Mouse (Mus musculus): Measurements from ENCODE around the gene Selenow. TPM values are rescaled to one million over a fixed set of nuclear protein-coding genes. Genes with fewer than 3 reads are reported as not detected.

The Selenow gene
- polyA plus RNA-seq, 1 experiment from 2014 or later = 558 TPM

GRCm38 (mm10) chr7:15962311-15963288 lies 40.4 kb upstream of the Selenow start:
- peak overlapping the region; percentile 39 for H3K4me2 ChIP-seq (replicated peaks; ENCODE audit: low read depth, low read length)
- peak; percentile 96 for DNase-seq (ENCODE audit: low spot score)
- H3K27ac ChIP-seq (ENCODE audit: low read length) = peak overlapping the region; percentile 93
- no peaks in the 10 kb centered on the region for H3K9me3 ChIP-seq (ENCODE audit: low read length)
- ATAC-seq = peak; percentile 79
- 14% methylated on average over 12 of the region's 12 CpGs for WGBS
- peaks cover 1% of the 10 kb centered on the region; the same call in 1 of the 2 replicates for H3K36me3 ChIP-seq (ENCODE audit: insufficient read depth, low read length)
- H3K4me3 ChIP-seq (ENCODE audit: low read depth, low read length) = no peak overlapping the region
- H3K27me3 ChIP-seq (replicated peaks; ENCODE audit: insufficient read depth, low read length) = no peaks in the 10 kb centered on the region
- H3K9ac ChIP-seq (replicated peaks; ENCODE audit: low read depth) = 0 out of 2 replicates have a peak overlapping the region, but pooled peaks have one; percentile 6
- peaks cover 44% of the 10 kb centered on the region for H3K4me1 ChIP-seq (ENCODE audit: insufficient read depth, low read depth, low read length)
- peak; percentile 57; the same call in 1 of the 2 replicates for TF ChIP-seq EP300 (IDR thresholded peaks at IDR 0.05)
- TF ChIP-seq CTCF (IDR thresholded peaks at IDR 0.05) = no peak

- ATAC-seq (no peak), DNase-seq (ENCODE audit: low spot score) (no peak)
- Histone ChIP-seq H3K36me3 (ENCODE audit: insufficient read depth, low read length) (peaks cover 9% of the 10 kb centered on the region; the same call in 1 of the 2 replicates), H3K4me3 (ENCODE audit: low read depth, low read length) (no peak overlapping the region), H3K9me3 (ENCODE audit: low read length) (no peaks in the 10 kb centered on the region), H3K4me1 (ENCODE audit: insufficient read depth, low read depth, low read length) (peaks cover 44% of the 10 kb centered on the region), H3K27ac (ENCODE audit: low read length) (peak overlapping the region; percentile 93), H3K27me3 (replicated peaks; ENCODE audit: insufficient read depth, low read length) (no peaks in the 10 kb centered on the region), H3K4me2 (replicated peaks; ENCODE audit: low read depth, low read length) (peak overlapping the region; percentile 39), H3K9ac (replicated peaks; ENCODE audit: low read depth) (no peak overlapping the region)
- 80% methylated on average over 7 of the region's 7 CpGs for WGBS
- no peak for TF ChIP-seq CTCF (IDR thresholded peaks at IDR 0.05)
Observed at GRCm38 (mm10) chr7:15961798-15962197, 39.6 kb upstream of the Selenow start.

- no peak for TF ChIP-seq EP300 (IDR thresholded peaks at IDR 0.05)
- no peak for TF ChIP-seq CTCF (IDR thresholded peaks at IDR 0.05)
- Histone ChIP-seq H3K4me3 (ENCODE audit: low read depth, low read length) (no peak overlapping the region), H3K27me3 (replicated peaks; ENCODE audit: insufficient read depth, low read length) (no peaks in the 10 kb centered on the region), H3K36me3 (ENCODE audit: insufficient read depth, low read length) (peaks cover 14% of the 10 kb centered on the region; the same call in 1 of the 2 replicates), H3K9ac (replicated peaks; ENCODE audit: low read depth) (no peak overlapping the region), H3K27ac (ENCODE audit: low read length) (peak overlapping the region; percentile 93), H3K4me2 (replicated peaks; ENCODE audit: low read depth, low read length) (0 out of 2 replicates have a peak overlapping the region, but pooled peaks have one; percentile 39), H3K4me1 (ENCODE audit: insufficient read depth, low read depth, low read length) (peaks cover 44% of the 10 kb centered on the region), H3K9me3 (ENCODE audit: low read length) (no peaks in the 10 kb centered on the region)
- 32% methylated on average over 4 of the region's 4 CpGs for WGBS
- ATAC-seq (peak; percentile 17), DNase-seq (ENCODE audit: low spot score) (peak; percentile 68)
Observed at GRCm38 (mm10) chr7:15961239-15961638, 39.0 kb upstream of the Selenow start.

- peak overlapping the region; percentile 81 for H3K27ac ChIP-seq (ENCODE audit: low read length)
- H3K4me1 ChIP-seq (ENCODE audit: insufficient read depth, low read depth, low read length) = peaks cover 45% of the 10 kb centered on the region
- peaks cover 14% of the 10 kb centered on the region; the same call in 1 of the 2 replicates for H3K36me3 ChIP-seq (ENCODE audit: insufficient read depth, low read length)
- peak; percentile 9 for ATAC-seq
- H3K9me3 ChIP-seq (ENCODE audit: low read length) = no peaks in the 10 kb centered on the region
- TF ChIP-seq EP300 (IDR thresholded peaks at IDR 0.05) (peak; percentile 52; the same call in 1 of the 2 replicates), CTCF (IDR thresholded peaks at IDR 0.05) (no peak)
- H3K27me3 ChIP-seq (replicated peaks; ENCODE audit: insufficient read depth, low read length) = no peaks in the 10 kb centered on the region
- 28% methylated on average over 4 of the region's 4 CpGs for WGBS
- H3K4me2 ChIP-seq (replicated peaks; ENCODE audit: low read depth, low read length) = no peak overlapping the region
- no peak overlapping the region for H3K4me3 ChIP-seq (ENCODE audit: low read depth, low read length)
- DNase-seq (ENCODE audit: low spot score) = peak; percentile 69
- H3K9ac ChIP-seq (replicated peaks; ENCODE audit: low read depth) = no peak overlapping the region
Observed at GRCm38 (mm10) chr7:15960691-15961090, 38.5 kb upstream of the Selenow start.

GRCm38 (mm10) chr7:15956143-15956542 lies 33.9 kb upstream of the Selenow start:
- peak overlapping the region; percentile 34; the same call in 1 of the 2 replicates for H3K9ac ChIP-seq (replicated peaks; ENCODE audit: low read depth)
- ATAC-seq (peak; percentile 75), DNase-seq (ENCODE audit: low spot score) (peak; percentile 93)

GRCm38 (mm10) chr7:15955509-15955908 lies 33.3 kb upstream of the Selenow start:
- ATAC-seq (peak; percentile 85), DNase-seq (ENCODE audit: low spot score) (peak; percentile 91)
- Histone ChIP-seq H3K36me3 (ENCODE audit: insufficient read depth, low read length) (peaks cover 39% of the 10 kb centered on the region; the same call in 1 of the 2 replicates), H3K9me3 (ENCODE audit: low read length) (no peaks in the 10 kb centered on the region), H3K27me3 (replicated peaks; ENCODE audit: insufficient read depth, low read length) (no peaks in the 10 kb centered on the region), H3K9ac (replicated peaks; ENCODE audit: low read depth) (peak overlapping the region; percentile 34; the same call in 1 of the 2 replicates), H3K27ac (ENCODE audit: low read length) (peak overlapping the region; percentile 95), H3K4me2 (replicated peaks; ENCODE audit: low read depth, low read length) (peak overlapping the region; percentile 50), H3K4me3 (ENCODE audit: low read depth, low read length) (peak overlapping the region; percentile 20; the same call in 1 of the 2 replicates), H3K4me1 (ENCODE audit: insufficient read depth, low read depth, low read length) (peaks cover 16% of the 10 kb centered on the region)
- 13% methylated on average over 7 of the region's 7 CpGs for WGBS
- no peak for TF ChIP-seq CTCF (IDR thresholded peaks at IDR 0.05)
- TF ChIP-seq EP300 (IDR thresholded peaks at IDR 0.05) = no peak

More at GRCm38 (mm10) chr7:15956143-15956542, 33.9 kb upstream of the Selenow start:
- peak overlapping the region; percentile 95 for H3K27ac ChIP-seq (ENCODE audit: low read length)
- TF ChIP-seq CTCF (IDR thresholded peaks at IDR 0.05) (peak; percentile 64), EP300 (IDR thresholded peaks at IDR 0.05) (peak; percentile 94)
- WGBS = 31% methylated on average over 5 of the region's 5 CpGs
- no peaks in the 10 kb centered on the region for H3K27me3 ChIP-seq (replicated peaks; ENCODE audit: insufficient read depth, low read length)
- H3K4me1 ChIP-seq (ENCODE audit: insufficient read depth, low read depth, low read length) = peaks cover 16% of the 10 kb centered on the region
- H3K4me3 ChIP-seq (ENCODE audit: low read depth, low read length) = no peak overlapping the region
- H3K36me3 ChIP-seq (ENCODE audit: insufficient read depth, low read length) = peaks cover 32% of the 10 kb centered on the region; the same call in 1 of the 2 replicates
- H3K9me3 ChIP-seq (ENCODE audit: low read length) = no peaks in the 10 kb centered on the region
- H3K4me2 ChIP-seq (replicated peaks; ENCODE audit: low read depth, low read length) = 0 out of 2 replicates have a peak overlapping the region, but pooled peaks have one; percentile 50

Data from lung, postnatal 0 days (tissue).